Mouse (Mus musculus) heart, embryonic 12.5 days (tissue): ENCODE results near the gene Smim20. TPM values are rescaled to one million over a fixed set of nuclear protein-coding genes. Genes with fewer than 3 reads are reported as not detected.

Experiments
- ATAC-seq: fragments of 200-750 bp; cut with Nextera tagmentation; 2 replicates; pipeline ENCODE4 v1.8.0; 2017; ENCODE audit warnings: moderate TSS enrichment, moderate library complexity; ENCODE audit not compliant: insufficient number of reproducible peaks, low FRiP score
- H3K27ac ChIP-seq: fragments of 300-500 bp; sonication (generic); 2 replicates; pipeline ENCODE4 v1.5.1; 2016; ENCODE audit warnings: mild to moderate bottlenecking, moderate library complexity; ENCODE audit not compliant: poor library complexity, severe bottlenecking
- H3K27me3 ChIP-seq: fragments of 300-500 bp; sonication (generic); replicated peaks from 2 replicates; pipeline ENCODE4 v1.6.1; 2016; ENCODE audit warnings: mild to moderate bottlenecking, moderate library complexity
- H3K36me3 ChIP-seq: fragments of 300-500 bp; sonication (generic); 2 replicates; pipeline ENCODE4 v1.6.1; 2016; ENCODE audit warnings: mild to moderate bottlenecking, moderate library complexity
- H3K4me1 ChIP-seq: fragments of 300-500 bp; sonication (generic); replicated peaks from 2 replicates; pipeline ENCODE4 v1.6.1; 2016; ENCODE audit warnings: mild to moderate bottlenecking
- H3K4me2 ChIP-seq: fragments of 300-500 bp; sonication (generic); 2 replicates; pipeline ENCODE4 v1.6.1; 2016; ENCODE audit warnings: mild to moderate bottlenecking, moderate library complexity
- H3K4me3 ChIP-seq: fragments of 300-500 bp; sonication (generic); 2 replicates; pipeline ENCODE4 v1.5.1; 2016; ENCODE audit warnings: mild to moderate bottlenecking
- H3K9ac ChIP-seq: fragments of 300-500 bp; sonication (generic); 2 replicates; pipeline ENCODE4 v1.6.1; 2016; ENCODE audit warnings: mild to moderate bottlenecking, moderate library complexity
- H3K9me3 ChIP-seq: fragments of 300-500 bp; sonication (generic); replicated peaks from 2 replicates; pipeline ENCODE4 v1.6.1; 2016; ENCODE audit warnings: mild to moderate bottlenecking, moderate library complexity
- WGBS: fragments of 180-500 bp; shearing (Covaris S2); methylation state at CpG from one replicate; pipeline ENCODE4 v1.1.7; 2016; 5-methylcytosine and 5-hydroxymethylcytosine counted together
- polyA plus RNA-seq: library from polyadenylated mRNA; unstranded; fragments of >200 nt; fragmentation: Nextera tagmentation; extraction: Ambion mirVana; gene quantifications from 2 replicates; pipeline ENCODE4 v1.2.1, GENCODE M21; 2016

The Smim20 gene
- polyA plus RNA-seq, 1 experiment from 2014 or later: 153 TPM

- no peak for ATAC-seq
- WGBS: 67% methylated on average over 12 of the region's 12 CpGs
Measured at GRCm38 (mm10) chr5:53279216-53279813, 12.4 kb downstream of the Smim20 start.

DNA sequence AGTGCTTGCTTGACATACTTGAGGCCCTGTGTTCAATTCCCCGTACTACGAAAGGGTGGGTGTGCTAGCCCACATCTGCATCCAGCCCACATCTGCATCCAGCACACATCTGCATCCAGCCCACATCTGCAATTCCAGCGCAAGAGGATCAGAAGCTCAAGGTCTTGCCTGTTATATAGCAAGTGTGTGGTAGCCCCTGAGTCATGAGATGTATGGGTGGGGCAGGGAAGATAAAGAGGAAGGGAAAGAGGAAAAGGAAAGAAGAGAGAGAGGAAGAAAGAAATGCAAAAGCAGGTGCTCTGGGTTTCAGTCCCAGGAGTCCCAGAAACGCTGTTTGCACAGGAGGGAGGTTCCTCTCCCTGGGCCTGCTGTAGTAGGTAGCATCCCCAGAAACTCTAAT lies 15.6 kb downstream of the Smim20 start:
- Histone ChIP-seq H3K9me3 (no peaks in the 10 kb centered on the region), H3K27me3 (no peaks in the 10 kb centered on the region), H3K9ac (no peak overlapping the region), H3K4me3 (no peak overlapping the region), H3K4me2 (no peak overlapping the region), H3K36me3 (peaks cover 24% of the 10 kb centered on the region), H3K27ac (no peak overlapping the region), H3K4me1 (peaks cover 23% of the 10 kb centered on the region)
- no peak for ATAC-seq
- WGBS: 79% methylated on average over 4 of the region's 4 CpGs

More at GRCm38 (mm10) chr5:53279216-53279813, 12.4 kb downstream of the Smim20 start:
- H3K4me3 ChIP-seq: no peak overlapping the region
- no peak overlapping the region for H3K9ac ChIP-seq
- H3K27ac ChIP-seq: no peak overlapping the region
- H3K4me2 ChIP-seq: no peak overlapping the region
- H3K36me3 ChIP-seq: peaks cover 29% of the 10 kb centered on the region
- H3K27me3 ChIP-seq: no peaks in the 10 kb centered on the region
- no peaks in the 10 kb centered on the region for H3K9me3 ChIP-seq
- H3K4me1 ChIP-seq: peaks cover 32% of the 10 kb centered on the region

GRCm38 (mm10) chr5:53286406-53286805 lies 19.5 kb downstream of the Smim20 start:
- 67% methylated on average over 2 of the region's 2 CpGs for WGBS
- Histone ChIP-seq H3K4me3 (no peak overlapping the region), H3K4me1 (peaks cover 18% of the 10 kb centered on the region), H3K9ac (no peak overlapping the region), H3K27me3 (no peaks in the 10 kb centered on the region), H3K9me3 (no peaks in the 10 kb centered on the region), H3K36me3 (no peaks in the 10 kb centered on the region), H3K4me2 (no peak overlapping the region), H3K27ac (no peak overlapping the region)
- no peak for ATAC-seq

- no peak overlapping the region for H3K9ac ChIP-seq
- no peaks in the 10 kb centered on the region for H3K27me3 ChIP-seq
- WGBS: 35% methylated on average over 9 of the region's 9 CpGs
- no peaks in the 10 kb centered on the region for H3K9me3 ChIP-seq
- peaks cover 18% of the 10 kb centered on the region for H3K4me1 ChIP-seq
- no peak for ATAC-seq
- no peak overlapping the region for H3K4me3 ChIP-seq
- no peak overlapping the region for H3K27ac ChIP-seq
- H3K36me3 ChIP-seq: no peaks in the 10 kb centered on the region
- H3K4me2 ChIP-seq: no peak overlapping the region
Measured at GRCm38 (mm10) chr5:53289438-53289837, 22.6 kb downstream of the Smim20 start.

GRCm38 (mm10) chr5:53294627-53295026 lies 27.7 kb downstream of the Smim20 start:
- H3K27ac ChIP-seq: no peak overlapping the region
- no peak for ATAC-seq
- no peaks in the 10 kb centered on the region for H3K36me3 ChIP-seq
- WGBS: 90% methylated on average over 5 of the region's 5 CpGs
- H3K27me3 ChIP-seq: no peaks in the 10 kb centered on the region
- no peak overlapping the region for H3K9ac ChIP-seq
- H3K4me1 ChIP-seq: no peaks in the 10 kb centered on the region
- H3K4me3 ChIP-seq: no peak overlapping the region
- H3K4me2 ChIP-seq: no peak overlapping the region
- H3K9me3 ChIP-seq: no peaks in the 10 kb centered on the region

- Histone ChIP-seq H3K4me1 (no peaks in the 10 kb centered on the region), H3K4me3 (no peak overlapping the region), H3K4me2 (no peak overlapping the region), H3K27ac (no peak overlapping the region), H3K9me3 (no peaks in the 10 kb centered on the region), H3K27me3 (no peaks in the 10 kb centered on the region), H3K9ac (no peak overlapping the region), H3K36me3 (no peaks in the 10 kb centered on the region)
- WGBS: 74% methylated on average over 4 of the region's 4 CpGs
- no peak for ATAC-seq
Measured at GRCm38 (mm10) chr5:53296961-53297360, 30.1 kb downstream of the Smim20 start.

GRCm38 (mm10) chr5:53301496-53301895 lies 34.6 kb downstream of the Smim20 start:
- Histone ChIP-seq H3K9me3 (no peaks in the 10 kb centered on the region), H3K27ac (no peak overlapping the region), H3K9ac (no peak overlapping the region), H3K27me3 (no peaks in the 10 kb centered on the region), H3K4me1 (no peaks in the 10 kb centered on the region), H3K36me3 (no peaks in the 10 kb centered on the region), H3K4me2 (no peak overlapping the region), H3K4me3 (no peak overlapping the region)
- ATAC-seq: no peak
- 66% methylated on average over 8 of the region's 8 CpGs for WGBS

DNA sequence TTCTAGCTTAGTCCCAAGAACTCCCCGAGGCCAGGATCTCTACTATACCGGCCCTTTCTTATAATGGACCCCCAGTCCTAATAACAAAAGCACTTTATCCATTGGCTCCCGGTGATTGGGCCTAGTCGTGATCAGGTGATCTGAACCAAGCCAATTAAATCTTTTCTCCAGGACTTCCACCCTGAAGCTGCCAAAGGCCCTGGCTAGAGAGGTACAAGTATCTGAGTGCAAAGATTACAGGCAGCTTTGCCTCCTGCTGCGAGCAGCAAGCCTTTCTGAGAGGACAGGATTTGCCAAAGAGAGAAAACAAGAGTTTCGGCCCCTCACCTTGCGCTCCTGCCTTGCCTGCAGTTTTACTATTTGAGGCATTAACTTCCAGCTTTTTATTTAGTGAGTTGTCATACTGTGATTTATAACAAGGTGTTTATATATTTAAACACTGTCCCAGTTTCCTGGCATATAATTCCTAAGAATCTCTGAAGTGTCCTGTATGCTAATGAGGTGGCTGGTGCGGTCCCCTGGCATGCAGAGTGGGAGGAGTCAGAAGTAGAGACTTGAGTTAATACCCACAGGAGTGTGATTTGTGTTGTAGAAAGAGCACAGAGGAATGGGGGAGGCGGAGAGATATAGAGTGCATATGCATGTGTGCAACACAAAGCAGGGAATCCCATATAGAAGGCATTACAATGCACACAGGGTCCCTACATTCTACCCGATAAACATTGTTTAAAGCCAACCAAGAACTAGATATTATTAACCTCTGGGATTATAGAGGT lies 36.2 kb downstream of the Smim20 start:
- Histone ChIP-seq H3K4me3 (no peak overlapping the region), H3K4me2 (no peak overlapping the region), H3K27me3 (no peaks in the 10 kb centered on the region), H3K4me1 (no peaks in the 10 kb centered on the region; the same call in 1 of the 2 replicates), H3K9ac (no peak overlapping the region), H3K36me3 (no peaks in the 10 kb centered on the region), H3K9me3 (no peaks in the 10 kb centered on the region), H3K27ac (no peak overlapping the region)
- WGBS: 74% methylated on average over 10 of the region's 10 CpGs
- ATAC-seq: no peak

DNA sequence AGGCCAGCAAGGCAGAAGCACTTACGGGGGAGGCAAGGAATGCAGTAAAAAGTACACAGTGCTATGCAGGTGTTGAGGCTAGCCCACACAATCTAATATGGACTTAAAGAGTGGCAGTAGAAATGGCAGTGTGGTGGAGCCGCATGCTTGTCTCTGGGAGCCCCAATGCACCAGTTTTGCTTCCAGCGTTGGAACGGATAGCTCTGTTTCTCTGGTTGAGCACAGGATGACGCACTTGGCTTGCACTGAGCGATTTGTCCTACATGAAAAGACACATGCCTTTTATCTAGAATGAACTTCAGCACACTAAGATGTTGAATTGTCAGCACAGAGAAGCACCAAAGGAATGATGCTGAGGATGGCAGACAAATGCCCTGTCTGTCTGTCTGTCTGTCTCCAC lies 37.1 kb downstream of the Smim20 start:
- Histone ChIP-seq H3K36me3 (no peaks in the 10 kb centered on the region), H3K27me3 (no peaks in the 10 kb centered on the region), H3K4me1 (no peaks in the 10 kb centered on the region; the same call in 1 of the 2 replicates), H3K4me3 (no peak overlapping the region), H3K9me3 (no peaks in the 10 kb centered on the region), H3K9ac (no peak overlapping the region), H3K27ac (no peak overlapping the region), H3K4me2 (no peak overlapping the region)
- WGBS: 88% methylated on average over 6 of the region's 6 CpGs
- ATAC-seq: no peak

- no peak overlapping the region for H3K4me2 ChIP-seq
- no peak overlapping the region for H3K4me3 ChIP-seq
- no peaks in the 10 kb centered on the region for H3K9me3 ChIP-seq
- no peaks in the 10 kb centered on the region; the same call in 1 of the 2 replicates for H3K4me1 ChIP-seq
- H3K36me3 ChIP-seq: no peaks in the 10 kb centered on the region
- 69% methylated on average over 4 of the region's 4 CpGs for WGBS
- no peaks in the 10 kb centered on the region for H3K27me3 ChIP-seq
- no peak overlapping the region for H3K27ac ChIP-seq
- H3K9ac ChIP-seq: no peak overlapping the region
- no peak for ATAC-seq
Measured at GRCm38 (mm10) chr5:53304936-53305335, 38.1 kb downstream of the Smim20 start.

- 79% methylated on average over 3 of the region's 3 CpGs for WGBS
- no peak for ATAC-seq
- H3K27ac ChIP-seq: no peak overlapping the region
- no peaks in the 10 kb centered on the region; the same call in 1 of the 2 replicates for H3K4me1 ChIP-seq
- no peaks in the 10 kb centered on the region for H3K9me3 ChIP-seq
- no peak overlapping the region for H3K4me3 ChIP-seq
- no peaks in the 10 kb centered on the region for H3K36me3 ChIP-seq
- H3K27me3 ChIP-seq: no peaks in the 10 kb centered on the region
- no peak overlapping the region for H3K9ac ChIP-seq
- no peak overlapping the region for H3K4me2 ChIP-seq
Measured at GRCm38 (mm10) chr5:53306864-53307263, 40.0 kb downstream of the Smim20 start.
